Mouse (Mus musculus): ENCODE results near the gene Spic.
A peak's percentile ranks its signal among the peaks of the same experiment; 100 is the strongest.

Spic gene

GRCm38 (mm10) chr10:88645448-88645847 lies 39.4 kb downstream of the Spic start:
- DNase-seq (ENCODE audit: low read depth, low spot score): peak; percentile 75

- no peak for DNase-seq (ENCODE audit: low read depth, low spot score)
Measured at GRCm38 (mm10) chr10:88631330-88631953, 53.4 kb downstream of the Spic start.

- DNase-seq (ENCODE audit: low read depth, low spot score): no peak
Measured at GRCm38 (mm10) chr10:88630663-88631329, 54.0 kb downstream of the Spic start.

GRCm38 (mm10) chr10:88627052-88627451 lies 57.8 kb downstream of the Spic start:
- DNase-seq (ENCODE audit: low read depth, low spot score): no peak

GRCm38 (mm10) chr10:88626176-88626575 lies 58.6 kb downstream of the Spic start:
- no peak for DNase-seq (ENCODE audit: low read depth, low spot score)
